20 mouse cellular contexts compared by ENCODE assay signal in the genomic region with DNA sequence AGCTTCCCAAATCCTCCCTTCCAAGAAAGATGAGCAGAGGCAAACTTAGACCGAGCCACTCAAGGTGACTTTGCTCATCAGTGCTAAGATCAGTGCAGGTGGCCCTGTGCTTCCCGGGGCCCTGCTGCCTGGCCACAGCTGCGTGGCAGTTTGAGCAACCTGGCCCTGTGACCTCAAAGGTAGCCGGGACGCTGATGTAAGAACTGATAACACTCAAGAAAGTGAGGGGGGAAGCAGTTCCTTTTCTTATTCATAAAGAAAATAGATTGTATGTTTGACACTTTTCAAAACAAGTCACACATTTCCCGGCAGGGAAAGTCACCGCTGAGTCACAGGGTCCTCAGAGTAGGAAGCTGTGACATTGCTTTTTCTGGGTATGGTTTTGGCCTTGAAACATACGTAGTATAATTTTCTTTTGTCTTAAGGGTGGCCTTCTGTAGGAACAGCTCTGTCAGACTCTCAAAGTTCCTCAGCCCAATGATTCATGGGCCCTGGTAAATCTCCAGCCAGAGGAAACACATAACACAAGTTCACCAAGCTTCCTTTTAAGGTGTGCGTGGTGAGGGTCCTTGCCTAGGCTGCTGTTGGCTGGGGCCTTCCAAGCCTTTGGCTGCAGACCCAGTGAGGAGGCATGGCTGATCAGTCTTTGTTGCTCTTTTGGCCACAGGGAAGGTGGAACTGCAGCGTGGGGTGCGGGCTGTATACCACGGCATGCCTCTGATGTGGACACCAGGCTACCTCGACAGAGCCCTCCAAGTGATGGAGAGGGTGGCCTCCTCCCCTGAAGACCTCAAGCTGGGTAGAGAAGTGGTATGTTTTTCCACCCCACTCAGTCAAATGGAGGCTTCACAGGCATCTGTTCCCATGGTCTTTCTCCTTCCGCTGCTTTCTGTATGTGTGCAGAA.
DNase-seq lines count a peak whose midpoint lies in the region; ATAC-seq lines count a peak whose summit lies in the region.
"Had no signal": no experiment of that assay in that cellular context is flagged by ENCODE, and none has a peak within 500 bp of the region (broad histone marks: within the 10 kb centered on the region; RNA-seq: fewer than 3 reads in every experiment).

No protein-coding gene starts in this region.

- intact Hi-C loops in heart, postnatal 36 days (cut with DNase I), result loop anchor here (5.0 kb wide), 1 partner anchor 34 kb away; no protein-coding TSS in a partner anchor

- WGBS in heart, embryonic 16.5 days, result 72% methylated on average over 14 of the region's 14 CpGs

- H3K4me2 ChIP-seq in heart, embryonic 16.5 days (ENCODE audit: low read depth, low read length), result peak overlapping the region; percentile 42
- H3K4me2 ChIP-seq: embryonic facial prominence, embryonic 12.5 days; heart, embryonic 11.5 days; limb, embryonic 12.5 days; liver, embryonic 13.5 days; lung, embryonic 15.5 days; midbrain, embryonic 13.5 days had no signal

- H3K36me3 ChIP-seq in heart, embryonic 16.5 days (ENCODE audit: control insufficient read depth, insufficient read depth), result peaks cover 19% of the 10 kb centered on the region

- peak; percentile 60 for DNase-seq in adrenal gland, adult 2 months
- no peak for DNase-seq in adrenal gland, postnatal 25 days
- no peak for DNase-seq in heart, postnatal 36 days
- DNase-seq in thymus, postnatal 25 days, result peak; percentile 28
- no peak for DNase-seq in testis, postnatal 10 days (ENCODE audit: low spot score)
- DNase-seq in cerebellum, adult 8-10 months, result no peak
- DNase-seq: gastrocnemius, postnatal 14 days; kidney, adult 11 months; kidney, postnatal 10 days; liver, embryonic 13.5 days had no signal

- peak overlapping the region; percentile 4; the same call in 1 of the 2 replicates for H3K4me3 ChIP-seq in heart, embryonic 16.5 days (ENCODE audit: low read length)
- H3K4me3 ChIP-seq in brown adipose tissue, adult 24 weeks (ENCODE audit: insufficient read depth, low read depth, low read length), result peak overlapping the region; percentile 8
- H3K4me3 ChIP-seq: embryonic facial prominence, embryonic 12.5 days; left cerebral cortex, adult 2 months; limb, embryonic 12.5 days; liver, embryonic 13.5 days; lung, embryonic 15.5 days; midbrain, embryonic 13.5 days had no signal

- H3K27ac ChIP-seq in heart, embryonic 16.5 days (ENCODE audit: low read length), result peak overlapping the region; percentile 50
- H3K27ac ChIP-seq in brown adipose tissue, adult 24 weeks (replicated peaks; ENCODE audit: low read depth, low read length), result peak overlapping the region; percentile 14; the same call in 1 of the 2 replicates
- H3K27ac ChIP-seq: embryonic facial prominence, embryonic 12.5 days; hindbrain, postnatal 0 days; left cerebral cortex, adult 2 months; liver, embryonic 13.5 days; lung, embryonic 15.5 days; macrophage; midbrain, embryonic 13.5 days had no signal

- ATAC-seq in heart, embryonic 16.5 days (replicated peaks; ENCODE audit: extremely low read depth, insufficient read depth, low FRiP score), result no peak
- ATAC-seq: hindbrain, postnatal 0 days; midbrain, embryonic 13.5 days had no signal

- H3K4me1 ChIP-seq in heart, embryonic 16.5 days (ENCODE audit: control insufficient read depth, insufficient read depth, low read length), result peaks cover 2% of the 10 kb centered on the region
- H3K4me1 ChIP-seq in brown adipose tissue, adult 24 weeks (ENCODE audit: control insufficient read depth, insufficient read depth, insufficient read length, low read length), result peaks cover 25% of the 10 kb centered on the region
- H3K4me1 ChIP-seq: liver, embryonic 13.5 days had no signal

- H3K9me3 ChIP-seq in heart, embryonic 16.5 days (replicated peaks; ENCODE audit: control insufficient read depth, low read length), result no peaks in the 10 kb centered on the region
- H3K9me3 ChIP-seq: embryonic facial prominence, embryonic 12.5 days; limb, embryonic 12.5 days; liver, embryonic 13.5 days; lung, embryonic 15.5 days; midbrain, embryonic 13.5 days had no signal

- H3K27me3 ChIP-seq in heart, embryonic 16.5 days (ENCODE audit: control insufficient read depth, insufficient read depth, low read length), result no peaks in the 10 kb centered on the region
- H3K27me3 ChIP-seq: embryonic facial prominence, embryonic 12.5 days; limb, embryonic 12.5 days; liver, embryonic 13.5 days; lung, embryonic 15.5 days; midbrain, embryonic 13.5 days had no signal

- 0 out of 2 replicates have a peak overlapping the region, but pooled peaks have one; percentile 1 for H3K9ac ChIP-seq in heart, embryonic 16.5 days (ENCODE audit: low read length)
- H3K9ac ChIP-seq: embryonic facial prominence, embryonic 12.5 days; limb, embryonic 12.5 days; liver, embryonic 13.5 days; lung, embryonic 15.5 days; midbrain, embryonic 13.5 days had no signal

Comparison
In these comparisons a context has a peak if more than half of its experiments do, and no peak if none do; other contexts are left out.
1. DNase-seq: peak in adrenal gland, adult 2 months (single experiment) and thymus, postnatal 25 days (single experiment); none in adrenal gland, postnatal 25 days (single experiment), heart, postnatal 36 days (0 of 2), testis, postnatal 10 days (single experiment) and cerebellum, adult 8-10 months (single experiment).